Mouse (Mus musculus): ENCODE results near the gene Fam129b. TPM values are rescaled to one million over a fixed set of nuclear protein-coding genes. Genes with fewer than 3 reads are reported as not detected.

Gene Fam129b
- total RNA-seq, 2 experiments from 2014 or later, result 8.1 to 12.4 TPM

- DNase-seq, result no peak
Observed at GRCm38 (mm10) chr2:32965511-32966183, 89.7 kb downstream of the Fam129b start.

GRCm38 (mm10) chr2:32966184-32966688 is 90.3 kb downstream of the Fam129b start:
- no peak for DNase-seq

GRCm38 (mm10) chr2:32966689-32967631 is 91.0 kb downstream of the Fam129b start:
- peak; percentile 87 for DNase-seq

- no peak for DNase-seq
Observed at GRCm38 (mm10) chr2:32968024-32968614, 92.2 kb downstream of the Fam129b start.

GRCm38 (mm10) chr2:32969326-32969725 is 93.4 kb downstream of the Fam129b start:
- DNase-seq, result no peak

- DNase-seq, result no peak
Observed at GRCm38 (mm10) chr2:32971235-32971634, 95.3 kb downstream of the Fam129b start.

- no peak for DNase-seq
Observed at GRCm38 (mm10) chr2:32974216-32974615, 98.3 kb downstream of the Fam129b start.

Other genes with a start within 250 kb of the Fam129b start
- gene Eng, start 229.5 kb upstream of the Fam129b start, total RNA-seq (2021), result 10 to 100 TPM; 28.0 to 30.7 TPM
- gene Fpgs, start 172.0 kb upstream of the Fam129b start, total RNA-seq (2021), result 1 to 10 TPM; 3.9 to 4.7 TPM
- 10 to 100 TPM; 17.2 to 20.0 TPM for gene Cdk9, start 163.0 kb upstream of the Fam129b start, total RNA-seq (2021)
- gene Sh2d3c, start 155.1 kb upstream of the Fam129b start, total RNA-seq (2021), result 1 to 10 TPM; 4.2 to 8.4 TPM
- not detected for gene 6330409D20Rik, start 135.1 kb upstream of the Fam129b start, total RNA-seq (2021)
- gene Tor2a, start 118.9 kb upstream of the Fam129b start, total RNA-seq (2021), result 1 to 10 TPM; 4.9 to 5.7 TPM
- not detected for gene Ttc16, start 100.5 kb upstream of the Fam129b start, total RNA-seq (2021)
- 1 to 10 TPM; 2.0 to 2.9 TPM for gene Ptrh1, start 100.3 kb upstream of the Fam129b start, total RNA-seq (2021)
- not detected for gene Cfap157, start 91.7 kb upstream of the Fam129b start, total RNA-seq (2021)
- 1 to 10 TPM; 2.7 to 3.8 TPM for gene Stxbp1, start 28.9 kb upstream of the Fam129b start, total RNA-seq (2021)
- gene Rpl12, start 85.4 kb downstream of the Fam129b start, total RNA-seq (2021), result 10 to 100 TPM; 52.0 to 67.4 TPM
- gene Lrsam1, start 85.5 kb downstream of the Fam129b start, total RNA-seq (2021), result 10 to 100 TPM; 10.4 to 13.5 TPM
- gene Slc2a8, start 106.0 kb downstream of the Fam129b start, total RNA-seq (2021), result 1 to 10 TPM; 9.5 to 9.6 TPM